Mouse (Mus musculus): ENCODE measurements at regions not wholly inside any gene's neighbourhood (a gene's known extent, or its start where the extent isn't known, plus 50 kb on each side); places are given as distances from the start of the nearest gene placed in this dataset.

DNA sequence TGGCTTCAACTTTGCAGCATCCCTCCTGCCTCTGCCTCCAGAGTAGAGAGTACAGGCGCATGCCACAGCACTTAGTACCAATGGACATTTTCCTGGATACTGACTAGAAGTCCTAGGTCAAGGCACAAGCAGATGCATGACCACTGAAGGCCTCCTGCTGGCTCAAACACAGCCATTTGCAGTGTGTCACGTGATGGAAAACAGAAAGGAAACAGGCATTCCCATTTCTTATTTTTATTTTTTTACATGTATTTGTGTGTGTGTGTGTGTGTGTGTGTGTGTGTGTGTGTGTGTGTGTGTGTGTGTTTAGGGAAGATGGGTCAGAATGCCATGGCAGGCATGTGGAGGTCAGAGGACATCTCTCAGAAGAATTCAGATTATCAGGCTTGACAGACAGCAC lies 65.6 kb downstream of the Thap12 start:
- Histone ChIP-seq H3K27me3 (replicated peaks) (no peaks in the 10 kb centered on the region), H3K4me3 (no peak overlapping the region), H3K36me3 (no peaks in the 10 kb centered on the region), H3K9me3 (no peaks in the 10 kb centered on the region), H3K27ac (no peak overlapping the region), H3K4me2 (replicated peaks) (no peak overlapping the region), H3K9ac (no peak overlapping the region), H3K4me1 (peaks cover 4% of the 10 kb centered on the region; the same call in 1 of the 2 replicates)
- no peak for ATAC-seq (ENCODE audit: low FRiP score, low read depth)
- WGBS = 84% methylated on average over 2 of the region's 2 CpGs

DNA sequence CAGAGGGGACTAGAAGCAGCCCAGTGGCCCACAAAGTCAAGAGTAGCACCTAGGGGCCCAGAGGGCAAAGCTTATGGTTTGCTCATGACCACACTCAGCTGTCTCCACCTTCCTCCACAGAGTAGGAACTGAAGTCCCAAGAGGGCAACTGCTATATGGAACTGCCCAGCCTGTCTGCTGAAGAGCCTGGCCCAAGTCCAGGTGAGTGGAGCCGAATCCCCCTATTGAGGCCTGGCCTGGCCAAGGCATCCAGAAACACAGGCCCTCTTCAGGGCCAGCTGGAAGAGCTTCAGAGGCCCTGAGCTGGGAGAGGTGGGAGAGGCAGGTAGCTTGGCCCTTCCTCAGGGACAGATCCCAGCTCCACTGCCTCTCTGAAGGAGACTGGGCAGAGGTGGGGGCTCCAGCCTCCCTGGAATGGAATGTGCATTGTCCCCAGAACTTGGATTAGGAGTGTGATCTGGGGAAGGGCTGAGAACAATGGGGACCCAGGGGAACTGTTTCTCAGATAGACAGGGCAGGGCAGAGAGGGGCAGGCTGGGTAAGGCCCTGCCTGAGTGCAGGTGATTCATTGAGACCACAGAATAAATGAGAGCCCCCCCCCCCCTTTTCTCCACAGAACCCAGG lies 65.7 kb upstream of the Wnt11 start:
- Histone ChIP-seq H3K9ac (no peak overlapping the region), H3K4me2 (replicated peaks) (no peak overlapping the region), H3K4me3 (no peak overlapping the region), H3K36me3 (no peaks in the 10 kb centered on the region), H3K27me3 (replicated peaks) (no peaks in the 10 kb centered on the region), H3K27ac (no peak overlapping the region), H3K4me1 (peaks cover 4% of the 10 kb centered on the region; the same call in 1 of the 2 replicates), H3K9me3 (no peaks in the 10 kb centered on the region)
- WGBS = 75% methylated on average over 1 of the region's 1 CpGs
- ATAC-seq (ENCODE audit: low FRiP score, low read depth) = no peak

DNA sequence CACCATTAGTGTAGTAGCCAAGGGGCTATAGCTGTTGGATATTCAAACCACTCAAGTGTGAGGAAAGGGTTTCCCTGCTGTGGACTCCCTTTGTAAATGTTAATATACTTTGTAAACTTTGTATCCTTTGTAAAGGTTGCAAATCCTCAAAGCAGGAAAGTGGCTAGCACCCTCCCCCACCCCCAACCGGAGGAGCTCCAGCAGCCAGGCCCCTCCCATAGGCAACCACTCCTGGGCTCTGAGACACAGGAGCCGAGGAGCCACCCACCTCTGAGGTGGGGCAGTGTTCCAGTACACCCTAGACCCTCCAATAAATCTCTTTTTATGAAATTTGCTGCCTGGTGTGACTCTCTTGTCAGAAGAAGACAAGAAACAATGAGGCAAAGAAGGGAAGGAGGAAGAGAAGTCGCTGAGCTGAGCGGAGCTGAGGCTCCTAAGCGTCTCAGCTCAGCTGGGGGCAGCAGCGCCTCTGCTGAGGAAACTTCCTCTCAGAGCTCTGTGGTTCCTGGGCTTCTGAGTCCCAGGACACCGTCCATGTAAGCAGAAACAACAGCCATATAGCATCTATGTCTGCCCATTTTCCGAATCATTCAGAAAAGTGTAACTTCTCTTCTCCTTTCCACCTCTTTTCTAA lies 64.5 kb upstream of the Wnt11 start:
- Histone ChIP-seq H3K36me3 (no peaks in the 10 kb centered on the region), H3K27ac (no peak overlapping the region), H3K9me3 (no peaks in the 10 kb centered on the region), H3K4me1 (peaks cover 4% of the 10 kb centered on the region; the same call in 1 of the 2 replicates), H3K27me3 (replicated peaks) (no peaks in the 10 kb centered on the region), H3K4me3 (no peak overlapping the region), H3K4me2 (replicated peaks) (peak overlapping the region; percentile 22; the same call in 1 of the 2 replicates), H3K9ac (no peak overlapping the region)
- no peak for ATAC-seq (ENCODE audit: low FRiP score, low read depth)
- WGBS = 8% methylated on average over 8 of the region's 8 CpGs

DNA sequence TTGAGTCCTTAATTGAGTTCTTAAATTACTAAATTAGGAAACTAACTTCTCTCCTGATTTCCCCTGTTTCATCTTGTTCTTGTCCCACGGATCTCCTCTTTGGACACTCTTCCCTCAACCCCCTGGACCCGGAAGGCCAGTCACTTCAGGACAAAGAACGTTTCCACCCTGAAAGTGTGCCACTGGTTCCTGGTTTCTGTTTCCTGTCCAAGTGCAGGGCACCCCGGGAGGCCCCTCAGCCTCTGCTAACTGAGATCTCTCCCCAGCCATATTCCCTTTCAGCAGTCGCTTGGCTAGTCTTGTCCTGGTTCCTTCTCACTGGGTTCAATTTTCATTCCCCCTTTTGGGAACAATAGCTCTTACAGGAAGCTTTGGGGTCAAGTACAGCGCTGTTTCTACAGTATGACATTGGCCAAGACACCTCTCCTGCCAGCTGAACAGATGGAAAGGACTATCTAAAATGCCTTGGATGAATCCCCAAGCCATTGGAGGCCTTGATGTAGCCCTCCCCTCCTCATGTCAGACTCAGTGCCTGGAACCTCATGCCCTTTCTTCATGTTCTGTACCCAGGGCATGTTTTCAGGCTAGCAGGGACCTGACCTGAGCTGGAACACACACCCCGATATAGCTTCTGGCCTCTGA lies 63.7 kb upstream of the Wnt11 start:
- no peaks in the 10 kb centered on the region for H3K9me3 ChIP-seq
- WGBS = 60% methylated on average over 7 of the region's 7 CpGs
- ATAC-seq (ENCODE audit: low FRiP score, low read depth) = no peak

DNA sequence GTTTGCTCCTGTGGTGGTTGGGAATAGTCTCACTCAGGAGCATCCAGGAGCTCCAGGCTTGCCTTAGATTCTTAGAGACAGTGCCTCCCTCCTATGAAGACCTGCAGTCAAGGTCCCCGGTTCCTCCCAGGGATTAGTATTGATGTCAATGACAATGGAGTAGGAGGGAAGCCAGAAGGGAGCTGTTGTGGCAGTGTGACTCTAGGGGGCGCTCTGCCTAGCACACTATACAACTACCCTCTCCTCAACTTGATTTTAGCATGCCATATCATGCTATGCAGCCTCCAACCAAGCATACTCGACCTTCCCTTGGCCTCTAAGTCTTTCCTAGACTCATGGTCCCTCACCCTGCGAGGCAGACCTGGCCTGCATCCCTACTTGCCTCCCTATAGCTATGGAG lies 60.3 kb upstream of the Wnt11 start:
- ATAC-seq (ENCODE audit: low FRiP score, low read depth) = no peak
- WGBS = 60% methylated on average over 4 of the region's 4 CpGs
- no peak overlapping the region for H3K27ac ChIP-seq
- H3K36me3 ChIP-seq = no peaks in the 10 kb centered on the region
- H3K4me1 ChIP-seq = peaks cover 8% of the 10 kb centered on the region
- H3K9me3 ChIP-seq = no peaks in the 10 kb centered on the region
- H3K9ac ChIP-seq = no peak overlapping the region
- no peak overlapping the region for H3K4me2 ChIP-seq (replicated peaks)
- H3K27me3 ChIP-seq (replicated peaks) = no peaks in the 10 kb centered on the region
- H3K4me3 ChIP-seq = no peak overlapping the region

More for the DNA sequence above, 63.7 kb upstream of the Wnt11 start:
- Histone ChIP-seq H3K4me3 (no peak overlapping the region), H3K27me3 (replicated peaks) (no peaks in the 10 kb centered on the region), H3K27ac (no peak overlapping the region), H3K9ac (no peak overlapping the region), H3K4me1 (peaks cover 4% of the 10 kb centered on the region; the same call in 1 of the 2 replicates), H3K4me2 (replicated peaks) (no peak overlapping the region), H3K36me3 (no peaks in the 10 kb centered on the region)

GRCm38 (mm10) chr7:98775031-98775430 lies 59.9 kb upstream of the Wnt11 start:
- Histone ChIP-seq H3K36me3 (no peaks in the 10 kb centered on the region), H3K4me2 (replicated peaks) (no peak overlapping the region), H3K4me1 (peaks cover 8% of the 10 kb centered on the region), H3K9me3 (no peaks in the 10 kb centered on the region), H3K27ac (no peak overlapping the region), H3K4me3 (no peak overlapping the region), H3K9ac (no peak overlapping the region), H3K27me3 (replicated peaks) (no peaks in the 10 kb centered on the region)
- 82% methylated on average over 8 of the region's 8 CpGs for WGBS
- ATAC-seq (ENCODE audit: low FRiP score, low read depth) = no peak

GRCm38 (mm10) chr7:98777304-98777849 lies 57.5 kb upstream of the Wnt11 start:
- Histone ChIP-seq H3K9ac (no peak overlapping the region), H3K9me3 (no peaks in the 10 kb centered on the region), H3K4me1 (peaks cover 3% of the 10 kb centered on the region; the same call in 1 of the 2 replicates), H3K36me3 (no peaks in the 10 kb centered on the region), H3K4me3 (no peak overlapping the region), H3K27me3 (replicated peaks) (no peaks in the 10 kb centered on the region), H3K27ac (no peak overlapping the region), H3K4me2 (replicated peaks) (no peak overlapping the region)
- 52% methylated on average over 3 of the region's 3 CpGs for WGBS
- ATAC-seq (ENCODE audit: low FRiP score, low read depth) = no peak

GRCm38 (mm10) chr7:98778929-98779328 lies 56.0 kb upstream of the Wnt11 start:
- Histone ChIP-seq H3K4me3 (no peak overlapping the region), H3K9ac (no peak overlapping the region), H3K4me1 (peaks cover 11% of the 10 kb centered on the region), H3K4me2 (replicated peaks) (no peak overlapping the region), H3K9me3 (no peaks in the 10 kb centered on the region), H3K36me3 (no peaks in the 10 kb centered on the region), H3K27ac (no peak overlapping the region), H3K27me3 (replicated peaks) (no peaks in the 10 kb centered on the region)
- WGBS = 15% methylated on average over 5 of the region's 5 CpGs
- ATAC-seq (ENCODE audit: low FRiP score, low read depth) = no peak

GRCm38 (mm10) chr7:98783521-98783920 lies 51.4 kb upstream of the Wnt11 start:
- H3K4me1 ChIP-seq = peaks cover 22% of the 10 kb centered on the region
- no peaks in the 10 kb centered on the region for H3K27me3 ChIP-seq (replicated peaks)
- H3K9ac ChIP-seq = no peak overlapping the region
- H3K4me3 ChIP-seq = no peak overlapping the region
- H3K4me2 ChIP-seq (replicated peaks) = no peak overlapping the region
- H3K9me3 ChIP-seq = no peaks in the 10 kb centered on the region
- 0 out of 2 replicates have a peak overlapping the region, but pooled peaks have one; percentile 20 for H3K27ac ChIP-seq
- H3K36me3 ChIP-seq = no peaks in the 10 kb centered on the region
- 57% methylated on average over 5 of the region's 5 CpGs for WGBS
- ATAC-seq (ENCODE audit: low FRiP score, low read depth) = no peak

DNA sequence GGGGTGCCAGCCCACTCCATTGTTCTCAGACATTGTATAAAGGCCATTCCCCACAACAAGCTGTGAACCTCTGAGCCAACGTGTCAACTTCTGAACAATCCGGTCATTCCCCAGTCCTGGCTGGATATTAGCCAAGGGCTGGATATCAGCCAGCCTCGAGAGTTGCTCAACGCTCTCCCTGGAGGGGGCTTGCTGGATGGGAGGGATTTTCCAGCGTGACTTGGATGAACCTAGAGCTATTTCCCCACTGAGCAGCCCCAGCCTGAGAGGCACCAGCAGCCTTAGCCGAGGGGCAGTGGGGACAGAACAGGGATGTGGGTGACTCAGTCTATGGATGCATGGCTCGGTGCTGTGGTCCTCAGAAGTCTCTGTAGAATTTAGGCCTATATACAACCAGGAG lies 51.0 kb upstream of the Wnt11 start:
- Histone ChIP-seq H3K27me3 (replicated peaks) (no peaks in the 10 kb centered on the region), H3K9ac (0 out of 2 replicates have a peak overlapping the region, but pooled peaks have one; percentile 13), H3K9me3 (no peaks in the 10 kb centered on the region), H3K4me1 (peaks cover 19% of the 10 kb centered on the region), H3K36me3 (no peaks in the 10 kb centered on the region), H3K4me2 (replicated peaks) (peak overlapping the region; percentile 31), H3K27ac (no peak overlapping the region; the same call in 1 of the 2 replicates), H3K4me3 (no peak overlapping the region)
- ATAC-seq (ENCODE audit: low FRiP score, low read depth) = peak; percentile 29; the same call in 1 of the 2 replicates
- 19% methylated on average over 7 of the region's 7 CpGs for WGBS

DNA sequence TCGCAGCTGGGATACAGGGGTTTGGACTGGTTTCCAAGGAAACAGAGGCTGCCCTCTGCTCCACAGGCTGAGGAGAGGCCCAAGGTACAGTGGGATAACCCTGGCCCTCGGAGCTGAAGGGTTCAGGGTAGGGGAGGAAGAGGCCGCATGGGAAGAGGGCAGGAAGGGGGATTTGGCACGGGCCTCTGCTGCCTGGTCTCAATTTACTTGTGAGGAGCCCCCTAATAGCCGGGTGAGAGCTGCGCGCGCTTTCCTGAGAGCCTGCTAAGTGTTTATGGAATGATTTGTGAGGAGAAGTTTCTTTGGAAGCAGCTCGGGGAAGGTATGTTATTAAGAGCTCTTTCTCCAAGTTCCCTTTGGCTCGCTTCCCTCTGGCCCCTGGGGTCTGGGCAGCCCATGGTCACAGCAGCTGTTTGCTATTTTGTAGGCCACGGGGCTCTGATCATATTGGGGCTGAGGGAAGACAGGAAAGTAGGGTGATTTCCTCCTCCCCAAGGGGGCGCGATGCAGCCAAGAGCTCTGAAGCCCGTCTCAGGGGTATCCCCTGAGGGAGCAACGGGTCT lies 50.5 kb upstream of the Wnt11 start:
- 0 out of 2 replicates have a peak overlapping the region, but pooled peaks have one; percentile 13 for H3K9ac ChIP-seq
- ATAC-seq (ENCODE audit: low FRiP score, low read depth) = no peak
- H3K4me1 ChIP-seq = peaks cover 19% of the 10 kb centered on the region
- H3K4me2 ChIP-seq (replicated peaks) = peak overlapping the region; percentile 31
- no peak overlapping the region for H3K4me3 ChIP-seq
- 45% methylated on average over 15 of the region's 15 CpGs for WGBS
- no peak overlapping the region for H3K27ac ChIP-seq
- no peaks in the 10 kb centered on the region for H3K27me3 ChIP-seq (replicated peaks)
- no peaks in the 10 kb centered on the region for H3K36me3 ChIP-seq
- no peaks in the 10 kb centered on the region for H3K9me3 ChIP-seq

All from neural tube, embryonic 12.5 days (tissue).